Mouse (Mus musculus): ENCODE results near the gene Sox12.

DNA sequence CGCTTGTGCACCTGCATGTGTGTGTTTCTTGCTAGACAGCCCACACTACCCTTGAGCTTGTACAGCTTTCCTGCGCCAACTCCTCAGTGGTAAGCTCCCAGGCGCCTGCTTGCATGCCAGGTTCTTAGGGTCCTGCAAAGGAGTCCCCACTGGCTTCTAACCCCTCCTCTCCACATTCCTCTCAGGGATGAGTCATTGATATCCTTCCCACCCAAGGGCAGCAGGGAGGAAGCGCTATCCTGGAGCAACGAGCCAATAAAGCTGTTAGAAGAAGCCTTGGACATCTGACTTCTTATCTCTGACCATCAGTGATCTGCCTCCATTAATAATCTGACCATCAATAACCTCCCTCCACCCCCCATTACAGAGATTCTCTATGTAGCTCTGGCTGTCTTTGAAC is 29.9 kb downstream of the Sox12 start:
- TF ChIP-seq CTCF (IDR thresholded peaks at IDR 0.05; ENCODE audit: extremely low read depth, insufficient read length, insufficient replicate concordance, low read depth, low read length) (no peak), POLR2A (IDR thresholded peaks at IDR 0.05; ENCODE audit: low read depth, low read length) (no peak)

All from small intestine, adult 2 months (tissue).